Mouse (Mus musculus) cerebellum, adult 8-10 months (tissue): ENCODE measurements around the gene Mycl.

ENCODE experiments used
- DNase-seq: peaks from one replicate; pipeline ENCODE4 v3.0.0; 2022

Mycl gene

DNA sequence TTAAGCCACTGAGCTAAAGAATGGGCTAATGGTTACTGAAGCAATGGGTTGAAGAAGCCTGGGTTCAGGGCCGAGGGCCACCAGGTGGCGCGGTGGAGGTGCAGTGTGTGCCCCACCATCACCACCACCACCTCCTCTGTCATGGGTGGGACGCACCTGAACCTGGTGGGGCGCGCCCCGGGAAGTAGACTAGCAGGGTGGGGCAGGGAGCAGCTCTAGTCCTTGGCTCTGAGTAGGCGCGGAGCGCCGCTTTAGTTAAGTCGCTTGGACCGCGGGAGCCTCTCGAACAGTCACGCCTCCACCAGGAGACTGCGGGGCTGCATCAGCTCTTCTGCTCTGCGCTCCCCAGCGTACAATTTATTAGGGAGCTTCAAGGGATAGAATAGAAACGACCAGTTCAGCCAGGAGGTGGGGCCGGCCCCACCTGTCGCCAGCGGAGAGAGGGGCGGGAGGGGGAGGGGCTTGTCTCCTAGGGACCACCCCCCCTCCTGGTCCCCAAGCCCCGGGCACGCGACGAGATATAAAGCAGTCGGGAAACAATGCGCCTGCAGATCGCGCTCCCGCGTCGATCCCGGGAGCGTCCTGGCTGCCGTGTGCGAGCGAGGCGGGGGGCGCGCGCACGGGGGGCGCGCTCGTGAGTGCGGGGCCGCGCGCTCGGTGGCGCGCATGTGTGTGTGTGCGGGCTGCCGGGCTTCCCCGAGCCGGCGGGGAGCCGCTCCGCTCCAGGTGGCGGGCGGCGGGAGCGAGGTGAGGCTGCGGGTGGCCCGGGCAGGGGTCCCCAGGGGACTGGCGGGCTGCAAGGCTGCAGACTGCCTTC lies at the start of gene Mycl:
Gene Mycl (plus strand): TSS at position 249 of the 817 bp plus-strand sequence.
- DNase-seq, result peak; percentile 86

DNA sequence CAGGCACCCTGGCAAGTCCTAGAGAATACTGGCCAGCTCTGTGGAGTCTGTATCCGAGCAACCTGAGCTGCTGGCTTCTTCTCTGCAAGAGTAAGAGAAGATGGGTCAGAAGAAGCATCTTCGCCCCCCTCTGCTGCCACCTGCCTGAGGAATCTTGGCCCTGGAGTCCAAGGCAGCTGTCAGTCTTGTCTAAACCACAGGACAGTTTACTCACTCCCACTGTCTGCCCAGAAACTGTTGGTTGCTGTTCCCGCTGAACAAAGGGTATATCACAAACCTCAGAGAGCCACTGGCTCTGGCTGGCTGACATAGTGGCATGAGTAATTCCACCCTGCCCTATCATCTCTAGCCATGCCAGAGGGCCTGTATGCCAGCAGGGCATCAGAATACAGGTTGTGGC lies 48.2 kb upstream of the Mycl start:
- no peak for DNase-seq

DNA sequence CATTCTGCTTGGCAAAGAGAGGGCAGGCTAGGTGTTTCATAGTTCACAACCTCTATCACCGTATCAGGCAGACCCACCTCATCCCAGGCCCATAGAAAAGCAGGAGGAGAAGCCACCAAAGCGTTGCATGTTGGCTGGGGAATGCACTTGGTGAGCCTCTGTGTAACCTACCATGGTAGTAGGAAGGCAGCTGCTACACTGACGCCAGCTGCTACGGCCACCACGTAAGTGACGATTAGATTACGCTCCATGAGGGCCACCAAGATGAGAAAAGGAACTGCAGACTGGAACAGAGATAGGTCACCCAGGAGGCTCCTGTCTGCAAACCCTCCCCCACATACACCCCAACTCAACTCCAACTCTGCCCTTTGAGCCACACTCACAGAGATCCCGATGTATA lies 46.4 kb upstream of the Mycl start:
- DNase-seq, result no peak

DNA sequence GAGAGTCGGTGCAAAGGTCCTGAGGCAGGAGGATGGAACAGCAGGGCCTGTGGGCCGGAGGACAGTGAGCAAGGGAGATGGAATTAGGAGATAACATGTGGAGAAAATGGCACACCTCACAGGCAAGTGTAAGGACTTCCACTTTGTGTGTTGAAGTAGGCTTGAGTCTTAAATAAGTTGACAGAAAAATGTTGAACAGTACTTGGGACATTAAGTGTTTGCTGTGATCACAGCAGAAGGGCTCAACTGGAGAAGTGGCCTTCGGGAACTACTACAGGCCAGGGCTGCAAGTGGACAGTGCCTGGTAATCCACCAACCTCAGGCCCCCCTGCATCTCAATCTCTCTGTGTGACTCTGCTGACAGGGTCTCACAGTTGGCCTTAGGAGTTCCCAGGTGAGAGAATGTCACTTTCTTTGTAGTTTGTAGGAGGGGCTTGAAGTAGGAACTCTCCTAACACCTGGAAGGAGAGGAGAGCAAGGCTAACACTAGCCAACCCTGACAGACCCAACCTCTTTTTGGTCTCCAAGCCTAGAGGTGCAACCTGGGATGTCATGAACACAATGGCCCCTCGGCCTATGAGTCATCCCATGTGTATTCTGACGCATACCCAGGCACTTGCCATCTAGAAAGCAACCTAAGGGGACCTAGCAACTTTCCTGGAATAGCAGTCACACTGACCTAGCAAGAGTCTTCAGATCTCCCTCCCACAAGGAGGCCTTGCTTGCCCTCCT lies 40.6 kb upstream of the Mycl start:
- DNase-seq, result no peak

DNA sequence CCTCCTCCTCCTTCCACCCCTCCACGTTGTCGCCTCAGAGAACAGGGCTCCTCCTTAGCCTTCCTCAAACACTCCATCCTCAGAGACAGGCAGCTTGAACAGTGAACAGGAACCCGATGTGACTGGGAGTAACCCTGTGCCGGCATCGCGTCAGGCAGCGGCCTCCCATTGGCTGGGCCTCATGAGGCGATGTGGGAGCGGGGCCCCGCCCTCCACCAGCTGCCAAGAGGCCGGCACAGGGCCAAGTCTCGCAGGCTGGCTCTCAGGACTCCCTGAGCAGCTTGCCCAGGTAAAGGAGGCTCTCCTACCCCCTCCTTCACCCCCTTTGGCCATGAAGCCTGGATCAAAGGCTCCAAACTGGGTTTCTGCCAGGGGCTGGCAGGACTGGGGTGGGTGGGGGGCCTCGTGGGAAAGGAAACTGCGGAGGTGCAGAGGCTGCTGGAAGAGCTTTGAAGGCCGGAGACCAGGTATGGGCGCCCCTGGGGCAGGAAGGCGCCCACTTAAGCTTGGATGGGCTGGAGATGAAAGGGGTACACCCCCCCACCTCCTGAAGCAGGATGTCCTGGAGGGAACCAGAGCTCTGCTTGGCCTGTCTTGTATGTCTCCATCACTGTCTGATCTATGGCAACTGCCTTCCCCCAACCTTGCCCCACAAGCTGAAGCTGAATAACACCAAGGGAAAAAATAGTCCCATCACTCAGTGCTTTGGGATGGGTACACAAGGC lies 39.9 kb upstream of the Mycl start:
- peak; percentile 34 for DNase-seq

DNA sequence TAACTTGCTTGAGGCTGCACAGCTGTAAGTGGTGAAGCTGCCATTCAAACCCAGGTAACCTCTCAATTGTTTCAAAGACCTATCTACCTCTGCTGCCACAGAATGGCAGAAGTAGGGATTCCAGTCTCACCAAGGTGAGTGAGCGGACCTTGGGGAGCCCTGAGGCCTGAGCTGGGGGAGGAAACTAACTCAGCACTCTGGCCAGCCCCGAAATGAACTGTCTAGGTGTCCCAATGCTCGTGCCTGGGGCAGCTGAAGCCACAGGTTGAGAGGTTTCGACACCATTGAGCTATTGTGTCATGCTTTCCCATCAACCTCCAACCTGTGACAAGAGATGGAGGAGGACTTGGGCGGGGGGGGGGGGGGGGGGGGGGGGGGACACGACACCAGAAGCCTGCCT lies 39.2 kb upstream of the Mycl start:
- DNase-seq, result no peak

DNA sequence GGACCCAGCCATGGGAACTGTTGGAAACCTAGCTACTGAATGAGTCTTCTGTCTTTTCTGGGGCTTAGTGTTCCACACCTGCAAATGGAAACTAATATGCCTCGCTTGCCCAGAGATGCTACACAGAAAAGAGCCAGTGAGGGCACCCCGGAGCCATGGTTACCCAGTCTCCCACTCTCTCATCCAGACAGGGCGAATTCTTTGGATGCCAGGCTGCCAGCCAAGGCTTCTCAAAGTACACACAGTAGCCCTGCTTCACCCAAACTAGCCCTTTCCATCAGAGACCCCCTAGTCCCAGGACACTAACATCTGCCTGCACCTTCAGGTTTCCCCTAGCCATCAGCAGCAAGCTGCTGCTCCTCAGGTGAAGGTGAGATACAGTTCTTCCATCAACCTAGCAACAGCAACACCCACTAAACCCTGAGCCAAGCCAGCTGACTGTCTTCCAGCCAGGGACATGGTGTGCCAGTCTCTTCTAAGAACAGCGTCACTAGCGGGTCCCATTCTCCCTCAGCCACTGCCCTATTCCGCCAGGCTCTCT lies 36.9 kb upstream of the Mycl start:
- DNase-seq, result no peak

DNA sequence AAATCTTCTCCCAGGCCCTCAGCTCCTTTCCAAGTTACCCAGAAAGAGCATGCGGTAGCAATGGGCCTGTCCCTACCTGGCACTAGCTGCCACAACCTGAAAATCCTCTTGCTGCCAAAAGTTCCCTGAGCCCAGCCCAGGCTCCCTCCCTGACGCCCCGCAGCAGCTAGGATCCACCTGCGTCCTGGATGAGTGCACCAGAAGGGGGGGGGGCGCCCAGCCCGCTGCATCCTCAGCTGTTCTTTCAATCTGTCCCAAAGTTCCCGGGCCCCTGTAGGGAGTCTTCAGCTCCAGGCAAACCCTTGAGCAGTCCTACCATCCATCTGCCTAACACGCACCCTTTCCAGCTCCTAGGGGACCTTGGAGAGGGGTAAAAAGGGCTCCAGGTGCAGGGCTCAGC lies 35.6 kb upstream of the Mycl start:
- no peak for DNase-seq

DNA sequence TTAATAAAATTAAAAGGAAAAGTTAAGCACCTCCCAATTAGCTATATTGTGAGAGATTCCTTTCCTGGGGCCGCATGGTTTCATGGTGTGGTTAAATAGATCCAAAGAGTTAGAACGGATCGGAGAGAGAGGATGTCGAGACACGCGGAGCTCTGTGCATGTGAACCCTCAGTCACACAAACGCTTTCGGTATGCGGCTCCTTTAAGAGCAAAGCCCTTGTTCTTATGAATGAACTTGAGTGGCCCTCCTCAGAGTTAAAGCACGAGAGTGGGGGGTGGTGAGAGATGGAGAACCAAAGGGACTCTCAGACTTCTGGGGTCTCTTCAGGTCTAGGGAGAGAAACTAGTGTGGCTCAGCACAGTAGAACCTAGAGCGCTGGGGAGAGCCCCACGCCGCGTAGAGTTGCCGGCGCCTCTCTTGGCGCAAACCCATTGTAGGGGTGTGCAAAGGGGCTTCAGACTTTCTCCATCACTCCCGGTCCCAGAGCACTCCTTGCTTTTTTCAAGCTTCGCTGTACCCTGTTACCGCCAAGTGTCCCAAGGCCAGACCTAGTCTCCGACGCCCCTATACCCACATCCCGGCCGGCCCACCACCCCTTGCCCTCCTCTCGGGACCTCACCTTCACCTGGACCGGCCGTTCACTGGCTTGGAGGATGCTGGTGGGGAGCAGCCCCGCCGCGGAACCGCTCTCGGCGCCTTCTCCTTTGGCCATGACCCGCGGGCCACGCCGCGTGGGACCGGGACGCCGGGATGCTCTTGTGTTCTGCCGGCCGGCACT lies 34.9 kb upstream of the Mycl start:
- DNase-seq, result no peak

DNA sequence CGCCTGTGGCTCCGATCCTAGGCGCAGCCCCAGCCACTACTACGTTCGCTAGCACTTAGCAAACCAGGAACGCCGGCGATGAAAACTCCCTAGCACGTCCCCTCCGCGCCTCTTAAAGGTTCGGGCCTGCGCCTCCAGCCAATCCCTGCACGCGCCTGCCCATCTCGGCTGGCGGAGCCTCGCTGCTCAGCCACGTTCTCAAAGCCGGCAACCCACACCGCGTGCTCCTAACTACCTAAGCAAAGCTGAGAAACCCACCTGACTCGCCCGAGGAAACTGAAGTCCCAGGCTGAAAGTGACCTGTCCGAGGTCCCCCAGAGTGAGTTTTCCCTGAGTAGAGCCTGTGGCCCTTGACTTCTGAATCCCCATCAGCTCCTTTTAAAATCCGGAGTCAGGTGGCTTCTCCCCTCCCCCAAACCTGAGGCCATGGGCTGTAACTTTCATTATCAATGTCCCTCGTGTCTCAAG lies 34.3 kb upstream of the Mycl start, which contains the start of gene Mfsd2a:
Gene Mfsd2a (minus strand): TSS at position 89 of the 468 bp plus-strand sequence.
- peak; percentile 20 for DNase-seq

DNA sequence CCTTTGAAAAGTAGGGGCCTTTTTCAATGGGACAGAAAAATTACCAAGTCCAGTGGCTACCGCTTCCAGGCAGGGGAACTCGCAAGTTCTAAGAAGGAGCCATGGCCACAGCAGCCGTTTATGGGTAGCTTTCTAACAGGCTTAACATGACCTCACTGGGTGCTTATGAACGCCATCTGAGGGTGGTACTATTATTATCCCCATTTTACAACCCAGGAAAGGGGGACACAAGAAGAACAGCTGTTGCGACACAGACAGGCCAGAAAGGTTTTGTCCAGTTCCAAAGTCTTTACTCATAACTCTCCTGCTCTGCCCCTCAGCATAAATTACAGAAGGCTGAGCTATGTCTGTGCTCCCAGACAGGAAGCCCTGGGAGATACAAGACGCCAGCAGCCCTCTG lies 33.9 kb upstream of the Mycl start:
- no peak for DNase-seq

DNA sequence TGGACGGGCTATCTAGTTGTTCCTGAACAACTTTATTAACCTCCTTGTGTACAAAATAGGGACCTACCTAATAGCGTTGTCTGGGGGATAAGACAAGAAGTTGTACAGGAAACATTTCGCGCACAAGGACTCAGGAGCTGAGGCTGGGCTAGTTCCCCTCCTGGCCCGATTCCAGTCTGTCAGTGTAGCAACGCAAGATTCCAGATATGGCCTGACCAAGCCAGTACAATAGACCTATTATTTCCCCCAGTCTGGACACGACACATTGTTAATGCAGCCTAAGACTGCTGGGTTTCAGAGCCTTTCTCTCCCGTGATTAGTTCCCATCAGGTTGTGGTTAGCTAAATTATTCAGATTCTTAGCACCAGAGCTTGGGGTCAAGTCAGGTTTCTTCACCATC lies 32.7 kb upstream of the Mycl start:
- DNase-seq, result no peak

DNA sequence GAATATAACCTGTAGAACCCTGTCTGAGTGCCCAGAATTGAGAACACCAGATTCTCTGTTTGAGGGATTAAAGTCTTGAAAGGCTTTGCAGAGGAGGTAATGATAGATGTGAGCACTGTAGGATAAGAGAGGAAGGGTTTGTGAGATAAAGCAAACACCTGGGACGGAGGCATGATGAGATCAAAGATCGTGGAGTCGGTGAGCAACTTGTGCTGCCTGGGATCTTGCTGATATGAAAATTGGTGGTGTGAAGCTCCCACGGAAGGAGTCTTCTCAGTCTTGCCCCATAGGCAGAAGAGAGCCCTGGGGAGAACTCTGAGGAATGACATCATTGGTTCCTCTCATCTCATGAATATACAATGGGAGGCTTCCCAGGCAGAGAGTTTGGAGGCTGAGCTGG lies 27.3 kb upstream of the Mycl start:
- no peak for DNase-seq

DNA sequence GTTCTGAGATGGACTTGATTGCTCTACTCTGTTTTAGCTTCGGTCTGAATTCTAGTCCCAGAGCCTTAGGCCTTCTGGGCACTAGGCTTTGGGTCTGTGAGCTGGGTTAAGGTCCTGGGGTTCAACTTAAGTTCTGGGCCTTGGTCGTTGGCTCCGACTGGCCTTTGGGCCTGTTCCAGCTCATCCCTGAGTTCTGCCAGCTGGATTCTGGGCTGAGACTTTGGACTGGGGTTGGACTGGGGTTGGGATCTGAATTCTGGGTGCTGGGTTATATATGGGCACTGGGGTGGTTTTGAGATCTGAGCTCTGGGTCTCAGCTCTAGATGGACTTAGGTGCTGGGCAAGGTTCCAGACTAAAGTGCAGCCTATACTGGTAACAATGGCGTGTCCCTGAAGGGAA lies 24.3 kb upstream of the Mycl start:
- DNase-seq, result no peak

DNA sequence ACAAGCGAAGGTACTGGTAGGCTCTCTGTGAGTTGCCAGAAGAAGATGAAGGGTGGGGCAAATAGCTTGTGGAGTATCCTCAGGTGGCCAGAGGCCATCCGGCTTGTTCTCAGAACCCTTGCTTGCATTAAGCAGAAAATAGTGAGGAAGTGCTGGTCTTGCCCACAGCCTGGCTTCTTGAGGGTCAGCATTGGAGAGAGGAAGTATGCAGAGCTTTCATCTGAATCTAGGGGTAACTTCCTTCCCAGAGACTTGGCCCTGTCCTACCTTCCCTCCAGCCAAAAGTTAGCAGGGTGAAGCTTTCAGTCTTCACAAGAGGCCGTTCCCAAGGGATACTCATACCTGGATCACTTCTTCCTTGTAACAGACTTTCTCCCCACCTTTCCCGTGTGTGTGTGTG lies 23.8 kb upstream of the Mycl start:
- DNase-seq, result no peak

DNA sequence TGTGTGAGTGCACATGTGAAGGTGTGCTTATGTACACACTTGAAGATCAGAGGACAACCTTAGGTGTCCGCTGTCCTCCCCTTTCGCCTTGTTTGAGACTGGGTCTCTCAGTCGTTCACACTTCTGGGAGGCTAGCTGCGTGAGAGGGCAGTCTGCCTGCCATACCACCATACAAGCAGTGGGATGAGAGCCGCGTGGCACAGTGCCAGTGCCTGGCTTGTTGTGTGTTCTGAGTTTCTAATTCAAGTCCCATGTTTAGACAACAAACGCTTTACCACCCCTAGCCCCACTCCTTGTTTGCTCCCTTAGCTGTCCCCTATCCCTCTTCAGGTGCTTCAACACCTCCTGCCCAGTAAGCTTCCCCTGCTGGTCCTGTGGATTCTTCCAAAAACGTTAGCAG lies 23.4 kb upstream of the Mycl start:
- no peak for DNase-seq

DNA sequence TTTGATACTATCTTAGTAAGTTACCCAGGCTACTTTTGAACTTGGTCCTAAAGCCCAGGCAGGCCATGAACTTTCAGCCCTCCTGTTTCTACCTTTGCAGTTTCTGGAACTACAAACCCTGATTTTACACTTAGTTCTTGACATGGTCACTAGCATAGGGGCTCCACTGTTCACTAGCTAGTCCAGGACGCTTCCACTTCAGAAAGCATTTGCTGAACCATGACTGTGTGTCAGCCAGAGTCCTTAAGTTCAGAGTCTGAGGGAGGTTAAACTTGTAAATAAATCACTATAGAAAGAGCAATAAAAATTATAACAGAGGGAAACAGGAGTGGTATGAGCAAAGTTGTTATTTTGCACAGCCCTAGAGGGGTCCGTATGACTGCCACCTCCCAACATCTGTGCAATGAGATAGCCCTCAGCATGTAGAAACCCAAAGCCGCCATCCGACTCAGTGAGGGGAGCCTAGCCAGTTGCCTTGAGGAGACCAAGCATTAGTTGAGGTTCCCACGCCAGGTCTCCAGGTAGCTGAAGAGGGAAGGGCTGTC lies 20.4 kb upstream of the Mycl start:
- DNase-seq, result no peak

DNA sequence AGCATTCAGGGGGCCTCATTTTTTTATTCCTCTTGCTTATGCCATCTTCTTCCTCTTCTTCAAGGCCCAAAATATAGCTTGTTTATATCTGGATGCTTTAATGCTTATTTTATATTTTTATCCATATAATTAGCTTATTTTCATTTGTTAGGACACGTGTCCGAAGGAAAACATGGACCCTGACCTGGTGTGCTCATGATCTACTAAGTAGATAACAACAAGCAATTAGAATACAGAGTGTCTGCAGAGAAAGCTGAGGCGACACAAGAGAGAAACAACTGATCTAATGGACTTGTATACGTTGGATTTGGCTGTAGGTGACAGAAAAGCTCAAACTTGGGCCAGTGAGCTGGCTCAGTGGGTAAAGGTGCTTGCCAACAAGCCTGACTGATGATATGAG lies 18.6 kb upstream of the Mycl start:
- DNase-seq, result no peak

DNA sequence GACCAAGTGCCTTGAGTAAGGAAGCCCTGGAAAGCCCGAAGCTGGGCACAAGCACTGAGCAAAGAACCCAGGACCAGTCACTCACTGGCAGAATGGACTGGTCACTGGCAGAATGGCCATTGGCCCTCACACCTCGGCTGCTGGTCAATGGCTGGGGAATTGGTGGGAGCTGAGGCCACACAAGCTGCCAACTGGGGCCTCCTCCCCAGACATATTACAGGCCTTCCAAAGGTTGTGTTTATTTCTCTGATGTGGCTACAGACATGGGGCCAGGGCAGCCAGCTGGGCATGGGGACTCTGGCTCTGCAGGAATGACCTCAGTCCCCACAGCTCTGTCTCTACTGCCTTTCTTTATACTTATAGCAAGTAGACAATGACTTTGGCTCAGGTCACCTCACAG lies 16.6 kb upstream of the Mycl start:
- DNase-seq, result no peak

DNA sequence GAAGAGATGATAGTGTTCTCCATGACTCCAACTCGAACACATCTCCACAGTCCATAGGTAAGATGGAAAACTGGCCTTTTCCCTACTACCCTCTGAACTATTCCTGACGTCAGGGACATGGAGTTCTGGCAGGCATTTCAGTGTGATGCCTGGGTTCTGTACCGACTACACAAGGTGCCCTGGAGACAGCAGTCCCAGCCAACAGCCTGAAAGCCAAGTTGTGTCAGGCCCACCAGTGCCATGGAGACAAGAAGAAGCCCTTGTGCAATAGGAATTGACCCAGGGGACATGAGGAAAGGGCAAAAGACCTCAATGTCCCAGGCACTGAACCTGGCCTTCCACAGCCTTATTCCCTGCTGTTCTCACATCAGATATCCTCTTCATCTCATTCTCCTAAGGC lies 15.6 kb upstream of the Mycl start:
- DNase-seq, result no peak

DNA sequence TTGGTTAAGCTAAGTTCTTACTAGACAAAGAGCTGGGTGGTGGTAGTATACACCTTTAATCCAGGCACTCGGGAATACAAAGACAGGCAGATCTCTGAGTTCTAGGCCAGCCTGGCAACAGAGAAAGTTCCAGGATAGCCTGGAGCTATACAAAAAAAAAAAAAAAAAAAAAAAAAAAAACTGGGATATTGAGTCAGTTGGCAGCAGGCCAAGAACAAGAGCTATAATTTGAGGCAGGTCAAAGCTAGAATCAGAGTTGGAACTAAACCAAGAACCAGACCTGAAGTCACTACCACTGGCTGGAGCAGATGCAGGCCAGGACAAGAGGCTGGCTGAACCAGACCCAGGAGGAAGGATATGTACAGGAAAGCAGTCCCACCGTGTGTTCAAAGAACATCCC lies 14.8 kb upstream of the Mycl start:
- DNase-seq, result no peak

DNA sequence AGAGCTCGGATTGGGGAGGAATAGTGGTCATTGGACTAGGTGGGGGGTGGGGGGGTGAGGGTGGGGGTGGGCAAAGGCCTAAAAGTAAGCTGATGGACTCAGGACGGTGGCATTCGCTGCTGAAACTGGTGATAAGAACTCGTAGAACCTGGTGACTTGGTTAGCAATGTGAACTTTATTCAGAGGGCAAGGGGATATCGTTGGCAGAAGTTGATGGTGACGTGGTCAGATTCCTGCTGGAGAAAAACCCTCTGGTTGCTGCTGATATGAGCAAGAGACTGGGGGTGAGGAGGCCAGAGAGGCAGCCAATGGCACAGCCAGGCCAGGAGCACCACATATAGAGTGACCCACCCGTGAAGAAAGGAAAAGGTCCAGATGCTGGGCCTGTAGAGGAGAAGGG lies 14.2 kb upstream of the Mycl start:
- no peak for DNase-seq
